Mouse (Mus musculus): ENCODE results near the gene 1700025G04Rik.

1700025G04Rik gene

GRCm38 (mm10) chr1:151955866-151956265 lies 134.1 kb downstream of the 1700025G04Rik start:
- no peak for DNase-seq

GRCm38 (mm10) chr1:151953563-151953962 lies 136.4 kb downstream of the 1700025G04Rik start:
- peak; percentile 70 to 83 for DNase-seq

- DNase-seq, result peak in 1 of 2 experiments; percentile 34
These were observed 141.9 kb downstream of the 1700025G04Rik start for GRCm38 (mm10) chr1:151948065-151948464.

- DNase-seq, result peak; percentile 38 to 39
These were observed 142.4 kb downstream of the 1700025G04Rik start for GRCm38 (mm10) chr1:151947571-151947970.

GRCm38 (mm10) chr1:151944457-151945223 lies 145.3 kb downstream of the 1700025G04Rik start:
- DNase-seq, result peak in 1 of 2 experiments; percentile 37

GRCm38 (mm10) chr1:151943681-151944237 lies 146.2 kb downstream of the 1700025G04Rik start:
- DNase-seq, result no peak

GRCm38 (mm10) chr1:151942972-151943654 lies 146.8 kb downstream of the 1700025G04Rik start:
- no peak for DNase-seq

- no peak for DNase-seq
These were observed 149.9 kb downstream of the 1700025G04Rik start for GRCm38 (mm10) chr1:151939987-151940386.

- no peak for DNase-seq
These were observed 150.4 kb downstream of the 1700025G04Rik start for GRCm38 (mm10) chr1:151939510-151939909.

GRCm38 (mm10) chr1:151933605-151934004 lies 156.3 kb downstream of the 1700025G04Rik start:
- DNase-seq, result no peak

- no peak for DNase-seq
These were observed 163.1 kb downstream of the 1700025G04Rik start for GRCm38 (mm10) chr1:151926826-151927225.

- DNase-seq, result no peak
These were observed 163.8 kb downstream of the 1700025G04Rik start for GRCm38 (mm10) chr1:151926141-151926540.

GRCm38 (mm10) chr1:151925738-151926137 lies 164.2 kb downstream of the 1700025G04Rik start:
- no peak for DNase-seq

- DNase-seq, result no peak
These were observed 171.0 kb downstream of the 1700025G04Rik start for GRCm38 (mm10) chr1:151918806-151919357.

- DNase-seq, result no peak
These were observed 172.2 kb downstream of the 1700025G04Rik start for GRCm38 (mm10) chr1:151917736-151918135.

- DNase-seq, result no peak
These were observed 175.4 kb downstream of the 1700025G04Rik start for GRCm38 (mm10) chr1:151914494-151914893.

- DNase-seq, result no peak
These were observed 182.9 kb downstream of the 1700025G04Rik start for GRCm38 (mm10) chr1:151907014-151907413.

- no peak for DNase-seq
These were observed 189.1 kb downstream of the 1700025G04Rik start for GRCm38 (mm10) chr1:151900706-151901360.

- DNase-seq, result no peak
These were observed 190.0 kb downstream of the 1700025G04Rik start for GRCm38 (mm10) chr1:151899964-151900363.

GRCm38 (mm10) chr1:151895406-151895805 lies 194.5 kb downstream of the 1700025G04Rik start:
- peak in 1 of 2 experiments; percentile 2 for DNase-seq

GRCm38 (mm10) chr1:151893976-151894375 lies 195.9 kb downstream of the 1700025G04Rik start:
- peak in 1 of 2 experiments; percentile 3 for DNase-seq

- DNase-seq, result no peak
These were observed 197.9 kb downstream of the 1700025G04Rik start for GRCm38 (mm10) chr1:151892008-151892407.

GRCm38 (mm10) chr1:151891194-151891593 lies 198.7 kb downstream of the 1700025G04Rik start:
- DNase-seq, result no peak
